Mouse (Mus musculus) urinary bladder, postnatal 36 days (tissue): Measurements from ENCODE around the gene Gm10256.
"Not testable (repeated sequence)": the region's sequence is repeated elsewhere in the genome, so short reads cannot be mapped to it uniquely, and the experiment has no call there.

Source experiments
- DNase-seq, 2 experiments: peaks; one replicate each; pipeline ENCODE4 v3.0.0; 2022; ENCODE audit warnings: low spot score in 2 of 2, mixed read lengths in 1 of 2

The Gm10256 gene

DNA sequence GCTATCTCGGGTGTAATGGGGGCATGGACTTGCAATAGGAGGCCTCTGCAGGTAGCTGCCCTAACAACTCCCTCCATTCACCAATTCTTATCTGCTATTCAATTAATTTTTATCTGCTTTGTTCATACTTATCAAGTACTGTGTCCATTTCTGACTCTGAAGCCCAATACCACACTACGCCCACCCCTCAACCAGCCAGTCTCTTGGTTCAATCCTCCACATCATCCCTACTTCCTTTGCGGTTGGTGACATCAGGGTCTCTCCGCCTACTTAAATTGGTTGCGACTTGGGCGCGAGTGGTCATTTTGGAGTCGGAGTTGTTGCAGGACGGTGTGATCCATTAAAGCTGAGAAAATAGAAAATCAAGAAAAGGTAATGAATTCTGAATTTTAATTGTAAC, at the start of gene Gm10256, which contains the start of gene Rbmy:
Gm10256 (plus strand) TSS at position 320 of the 400 bp plus-strand sequence.
Rbmy (plus strand) TSS at position 301 of the 400 bp plus-strand sequence.
- not testable (repeated sequence) for DNase-seq

DNA sequence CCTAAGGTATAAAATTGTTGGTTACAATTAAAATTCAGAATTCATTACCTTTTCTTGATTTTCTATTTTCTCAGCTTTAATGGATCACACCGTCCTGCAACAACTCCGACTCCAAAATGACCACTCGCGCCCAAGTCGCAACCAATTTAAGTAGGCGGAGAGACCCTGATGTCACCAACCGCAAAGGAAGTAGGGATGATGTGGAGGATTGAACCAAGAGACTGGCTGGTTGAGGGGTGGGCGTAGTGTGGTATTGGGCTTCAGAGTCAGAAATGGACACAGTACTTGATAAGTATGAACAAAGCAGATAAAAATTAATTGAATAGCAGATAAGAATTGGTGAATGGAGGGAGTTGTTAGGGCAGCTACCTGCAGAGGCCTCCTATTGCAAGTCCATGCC, 34.4 kb upstream of the Gm10256 start, which contains the start of gene Gm4064:
Gm4064 (minus strand) TSS at position 101 of the 400 bp plus-strand sequence.
- not testable (repeated sequence) for DNase-seq

DNA sequence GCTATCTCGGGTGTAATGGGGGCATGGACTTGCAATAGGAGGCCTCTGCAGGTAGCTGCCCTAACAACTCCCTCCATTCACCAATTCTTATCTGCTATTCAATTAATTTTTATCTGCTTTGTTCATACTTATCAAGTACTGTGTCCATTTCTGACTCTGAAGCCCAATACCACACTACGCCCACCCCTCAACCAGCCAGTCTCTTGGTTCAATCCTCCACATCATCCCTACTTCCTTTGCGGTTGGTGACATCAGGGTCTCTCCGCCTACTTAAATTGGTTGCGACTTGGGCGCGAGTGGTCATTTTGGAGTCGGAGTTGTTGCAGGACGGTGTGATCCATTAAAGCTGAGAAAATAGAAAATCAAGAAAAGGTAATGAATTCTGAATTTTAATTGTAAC, 70.2 kb downstream of the Gm10256 start, which contains the start of gene Gm10352:
Gm10352 (plus strand) TSS at position 301 of the 400 bp plus-strand sequence.
- DNase-seq = not testable (repeated sequence)
